Mouse (Mus musculus) thymus, adult 2 months (tissue): ENCODE measurements around the gene Nif3l1.

ENCODE experiments used
- CTCF ChIP-seq: fragments of 200-500 bp; IDR thresholded peaks from 2 replicates; pipeline ENCODE4 v1.5.1; 2012; ENCODE audit warnings: mild to moderate bottlenecking, control low read depth, low read length, moderate library complexity, borderline replicate concordance; ENCODE audit not compliant: control insufficient read depth, poor library complexity, insufficient read depth; ENCODE audit errors: extremely low read depth
- POLR2A ChIP-seq: fragments of 200-500 bp; IDR thresholded peaks from 2 replicates; pipeline ENCODE4 v1.6.1; 2012; ENCODE audit warnings: mild to moderate bottlenecking, low read length, control low read depth, moderate library complexity; ENCODE audit not compliant: control insufficient read depth, poor library complexity, insufficient read depth; ENCODE audit errors: extremely low read depth

DNA sequence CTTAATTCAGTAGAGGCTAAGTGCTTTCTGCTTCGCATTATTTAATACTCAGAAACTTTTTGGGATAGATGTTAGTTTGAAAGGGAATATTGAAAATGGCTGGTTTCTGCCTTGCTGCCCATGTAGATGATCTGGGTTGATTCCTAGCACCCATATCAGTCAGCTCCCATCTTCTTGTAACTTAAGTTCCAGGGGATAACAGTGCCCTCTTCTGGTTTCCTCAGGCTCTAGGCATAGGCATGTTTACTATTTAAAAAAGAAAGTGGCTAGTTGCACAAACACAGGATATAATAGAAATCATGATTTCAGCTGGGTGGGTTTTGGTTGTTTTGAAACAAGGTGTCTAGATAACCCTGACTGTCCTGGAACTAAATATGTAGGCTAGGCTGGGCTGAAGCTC, 48.8 kb upstream of the Nif3l1 start:
- TF ChIP-seq CTCF (no peak), POLR2A (no peak)
